Mouse (Mus musculus) lung, adult 2 months (tissue): Measurements from ENCODE around the gene AC124502.3. TPM values are rescaled to one million over a fixed set of nuclear protein-coding genes. Genes with fewer than 3 reads are reported as not detected.
"Not testable (repeated sequence)": the region's sequence is repeated elsewhere in the genome, so short reads cannot be mapped to it uniquely, and the experiment has no call there.

Experiments
- DNase-seq: peaks from one replicate; pipeline ENCODE4 v3.0.0; 2022
- H3K4me1 ChIP-seq: fragments of 200-500 bp; 2 replicates; pipeline ENCODE4 v1.6.1; 2011; ENCODE audit warnings: low read length; ENCODE audit not compliant: control insufficient read depth, insufficient read depth
- H3K4me3 ChIP-seq: fragments of 200-500 bp; replicated peaks from 2 replicates; pipeline ENCODE3; 2011; ENCODE audit warnings: low read depth, mild to moderate bottlenecking, control low read depth, low read length; ENCODE audit errors: extremely low read depth
- CTCF ChIP-seq: fragments of 200-500 bp; IDR thresholded peaks from 2 replicates; pipeline ENCODE4 v1.5.1; 2011; ENCODE audit warnings: mild to moderate bottlenecking, low read length, control low read depth; ENCODE audit not compliant: insufficient read depth
- POLR2A ChIP-seq: fragments of 200-500 bp; IDR thresholded peaks from 2 replicates; pipeline ENCODE4 v1.6.1; 2011; ENCODE audit warnings: low read depth, mild to moderate bottlenecking, control low read depth, low read length, borderline replicate concordance; ENCODE audit errors: extremely low read depth
- WGBS: fragments of 180-500 bp; shearing (Covaris S2); methylation state at CpG from one replicate; pipeline ENCODE4 v1.1.7; 2018; 5-methylcytosine and 5-hydroxymethylcytosine counted together
- polyA plus RNA-seq: library from polyadenylated mRNA; depleted of rRNA; stranded (reverse); fragments of >200 nt; gene quantifications from 2 replicates; pipeline ENCODE4 v1.2.3, GENCODE M21; 2012; rRNA removed

The AC124502.3 gene
- 0.58 and 0.78 TPM in 2 replicates for polyA plus RNA-seq

GRCm38 (mm10) chr19:5038709-5039156 lies at the start of gene AC124502.3, which contains the start of gene B4gat1:
Gene AC124502.3 (plus strand): TSS chr19:5038891.
Gene B4gat1 (plus strand): TSS chr19:5038826.
- Histone ChIP-seq H3K4me3 (peak within 1 kb of the TSS; percentile 99), H3K4me1 (peaks cover 13% of the 10 kb centered on the region)
- peak; percentile 83 for DNase-seq
- under 1% methylated on average over 44 of the region's 44 CpGs for WGBS
- TF ChIP-seq CTCF (0 out of 2 replicates have a peak, but pooled peaks have one; percentile 16), POLR2A (peak; percentile 60; the same call in 1 of the 2 replicates)

GRCm38 (mm10) chr19:4989013-4989412 lies 49.7 kb upstream of the AC124502.3 start:
- Histone ChIP-seq H3K4me3 (no peak overlapping the region), H3K4me1 (no peaks in the 10 kb centered on the region)
- 4% methylated on average over 13 of the region's 13 CpGs for WGBS
- peak; percentile 94 for DNase-seq
- TF ChIP-seq POLR2A (no peak), CTCF (peak; percentile 26; the same call in 1 of the 2 replicates)

GRCm38 (mm10) chr19:4989434-4990255 lies 49.0 kb upstream of the AC124502.3 start:
- TF ChIP-seq CTCF = no peak
- TF ChIP-seq POLR2A = no peak
- 19% methylated on average over 47 of the region's 47 CpGs for WGBS
- no peaks in the 10 kb centered on the region for H3K4me1 ChIP-seq
- no peak for DNase-seq
- H3K4me3 ChIP-seq = no peak overlapping the region

GRCm38 (mm10) chr19:4990256-4990625 lies 48.5 kb upstream of the AC124502.3 start, which contains the start of gene Npas4:
Gene Npas4 (minus strand): TSS chr19:4990316.
- Histone ChIP-seq H3K4me1 (no peaks in the 10 kb centered on the region), H3K4me3 (no peak within 1 kb of the TSS)
- WGBS = 16% methylated on average over 4 of the region's 4 CpGs
- no peak for DNase-seq
- no peak for TF ChIP-seq CTCF
- TF ChIP-seq POLR2A = no peak

- no peak for TF ChIP-seq CTCF
- no peak for TF ChIP-seq POLR2A
- WGBS = 3% methylated on average over 22 of the region's 22 CpGs
- no peak overlapping the region for H3K4me3 ChIP-seq
- no peak for DNase-seq
- no peaks in the 10 kb centered on the region for H3K4me1 ChIP-seq
Observed at GRCm38 (mm10) chr19:4990716-4991115, 48.0 kb upstream of the AC124502.3 start.

GRCm38 (mm10) chr19:4992371-4992770 lies 46.3 kb upstream of the AC124502.3 start:
- TF ChIP-seq CTCF = no peak
- no peak for TF ChIP-seq POLR2A
- WGBS = 15% methylated on average over 8 of the region's 8 CpGs
- Histone ChIP-seq H3K4me3 (no peak overlapping the region), H3K4me1 (no peaks in the 10 kb centered on the region)
- DNase-seq = no peak

- H3K4me3 ChIP-seq = no peak overlapping the region
- no peak for DNase-seq
- 1% methylated on average over 9 of the region's 9 CpGs for WGBS
- H3K4me1 ChIP-seq = no peaks in the 10 kb centered on the region
- TF ChIP-seq POLR2A = no peak
- no peak for TF ChIP-seq CTCF
Observed at GRCm38 (mm10) chr19:4992904-4993303, 45.8 kb upstream of the AC124502.3 start.

- 56% methylated on average over 5 of the region's 5 CpGs for WGBS
- Histone ChIP-seq H3K4me1 (no peaks in the 10 kb centered on the region), H3K4me3 (no peak overlapping the region)
- DNase-seq = no peak
- no peak for TF ChIP-seq POLR2A
- no peak for TF ChIP-seq CTCF
Observed at GRCm38 (mm10) chr19:4994043-4994442, 44.6 kb upstream of the AC124502.3 start.

GRCm38 (mm10) chr19:4999445-5000140 lies 39.1 kb upstream of the AC124502.3 start:
- TF ChIP-seq CTCF (no peak), POLR2A (no peak)
- DNase-seq = no peak
- no peak overlapping the region for H3K4me3 ChIP-seq
- no peaks in the 10 kb centered on the region for H3K4me1 ChIP-seq
- WGBS = 49% methylated on average over 6 of the region's 6 CpGs

- WGBS = 1% methylated on average over 39 of the region's 39 CpGs
- DNase-seq = peak; percentile 65
- peak; percentile 87 for TF ChIP-seq CTCF
- TF ChIP-seq POLR2A = no peak
- Histone ChIP-seq H3K4me1 (no peaks in the 10 kb centered on the region), H3K4me3 (no peak overlapping the region)
Observed at GRCm38 (mm10) chr19:5001666-5002406, 36.9 kb upstream of the AC124502.3 start.

- WGBS = 43% methylated on average over 2 of the region's 2 CpGs
- not testable (repeated sequence) for H3K4me1 ChIP-seq, H3K4me3 ChIP-seq, DNase-seq
Observed at GRCm38 (mm10) chr19:5003644-5004043, 35.0 kb upstream of the AC124502.3 start.
